Mouse (Mus musculus) large intestine, adult 2 months (tissue): Measurements from ENCODE around the gene Trim32. TPM values are rescaled to one million over a fixed set of nuclear protein-coding genes. Genes with fewer than 3 reads are reported as not detected.

ENCODE experiments used
- DNase-seq: peaks from one replicate; pipeline ENCODE4 v3.0.0-alpha.2; 2012; ENCODE audit warnings: low read depth, low spot score
- WGBS: fragments of 180-500 bp; shearing (Covaris S2); methylation state at CpG from one replicate; pipeline ENCODE4 v1.1.7; 2018; 5-methylcytosine and 5-hydroxymethylcytosine counted together
- polyA plus RNA-seq: library from polyadenylated mRNA; depleted of rRNA; stranded (reverse); fragments of >200 nt; gene quantifications from 2 replicates; pipeline ENCODE4 v1.2.3, GENCODE M21; 2012; rRNA removed

Trim32 gene
- polyA plus RNA-seq, result 7.6 and 10.9 TPM in 2 replicates

GRCm38 (mm10) chr4:65604504-65605150 lies at the start of gene Trim32:
TSS of gene Trim32 (plus strand) at chr4:65604986.
- 3% methylated on average over 33 of the region's 33 CpGs for WGBS
- peak; percentile 94 for DNase-seq

GRCm38 (mm10) chr4:65565493-65565892 lies 39.3 kb upstream of the Trim32 start:
- WGBS, result 60% methylated on average over 4 of the region's 4 CpGs
- DNase-seq, result no peak

GRCm38 (mm10) chr4:65580254-65580653 lies 24.5 kb upstream of the Trim32 start:
- DNase-seq, result no peak
- WGBS, result 55% methylated on average over 1 of the region's 1 CpGs

GRCm38 (mm10) chr4:65586947-65587346 lies 17.8 kb upstream of the Trim32 start:
- WGBS, result 54% methylated on average over 5 of the region's 5 CpGs
- no peak for DNase-seq

GRCm38 (mm10) chr4:65589780-65590179 lies 15.0 kb upstream of the Trim32 start:
- DNase-seq, result no peak

GRCm38 (mm10) chr4:65594601-65595369 lies 10.0 kb upstream of the Trim32 start:
- WGBS, result 64% methylated on average over 5 of the region's 5 CpGs
- DNase-seq, result no peak

- under 1% methylated on average over 21 of the region's 21 CpGs for WGBS
- no peak for DNase-seq
Observed at GRCm38 (mm10) chr4:65605151-65605702, 441 bp downstream of the Trim32 start.

- 38% methylated on average over 10 of the region's 10 CpGs for WGBS
- DNase-seq, result no peak
Observed at GRCm38 (mm10) chr4:65607184-65607631, 2.4 kb downstream of the Trim32 start.

GRCm38 (mm10) chr4:65608112-65608511 lies 3.3 kb downstream of the Trim32 start:
- WGBS, result 90% methylated on average over 4 of the region's 4 CpGs

GRCm38 (mm10) chr4:65610329-65610728 lies 5.5 kb downstream of the Trim32 start:
- peak; percentile 36 for DNase-seq
- 32% methylated on average over 5 of the region's 5 CpGs for WGBS

More at GRCm38 (mm10) chr4:65608112-65608511, 3.3 kb downstream of the Trim32 start:
- DNase-seq, result no peak

GRCm38 (mm10) chr4:65610896-65611295 lies 6.1 kb downstream of the Trim32 start:
- 46% methylated on average over 6 of the region's 6 CpGs for WGBS
- DNase-seq, result no peak

GRCm38 (mm10) chr4:65613135-65613534 lies 8.3 kb downstream of the Trim32 start:
- no peak for DNase-seq
- WGBS, result 96% methylated on average over 14 of the region's 14 CpGs

GRCm38 (mm10) chr4:65620125-65620524 lies 15.3 kb downstream of the Trim32 start:
- 72% methylated on average over 3 of the region's 3 CpGs for WGBS
- no peak for DNase-seq

GRCm38 (mm10) chr4:65638231-65638630 lies 33.4 kb downstream of the Trim32 start:
- WGBS, result 61% methylated on average over 3 of the region's 3 CpGs
- DNase-seq, result no peak

GRCm38 (mm10) chr4:65642611-65643010 lies 37.8 kb downstream of the Trim32 start:
- 17% methylated on average over 5 of the region's 5 CpGs for WGBS
- no peak for DNase-seq

- WGBS, result 4% methylated on average over 2 of the region's 2 CpGs
- peak; percentile 10 for DNase-seq
Observed at GRCm38 (mm10) chr4:65654723-65655122, 49.9 kb downstream of the Trim32 start.

- DNase-seq, result no peak
- 82% methylated on average over 6 of the region's 6 CpGs for WGBS
Observed at GRCm38 (mm10) chr4:65663176-65663575, 58.4 kb downstream of the Trim32 start.
